Mouse (Mus musculus): ENCODE data around the gene Tenm2.
A peak's percentile ranks its signal among the peaks of the same experiment; 100 is the strongest.

The Tenm2 gene

GRCm38 (mm10) chr11:36452436-36452835, 783.3 kb downstream of the Tenm2 start:
- peak; percentile 6 for DNase-seq

GRCm38 (mm10) chr11:36446351-36446750, 789.4 kb downstream of the Tenm2 start:
- DNase-seq: no peak

- DNase-seq: no peak
Measured at GRCm38 (mm10) chr11:36443821-36444220, 791.9 kb downstream of the Tenm2 start.

DNA sequence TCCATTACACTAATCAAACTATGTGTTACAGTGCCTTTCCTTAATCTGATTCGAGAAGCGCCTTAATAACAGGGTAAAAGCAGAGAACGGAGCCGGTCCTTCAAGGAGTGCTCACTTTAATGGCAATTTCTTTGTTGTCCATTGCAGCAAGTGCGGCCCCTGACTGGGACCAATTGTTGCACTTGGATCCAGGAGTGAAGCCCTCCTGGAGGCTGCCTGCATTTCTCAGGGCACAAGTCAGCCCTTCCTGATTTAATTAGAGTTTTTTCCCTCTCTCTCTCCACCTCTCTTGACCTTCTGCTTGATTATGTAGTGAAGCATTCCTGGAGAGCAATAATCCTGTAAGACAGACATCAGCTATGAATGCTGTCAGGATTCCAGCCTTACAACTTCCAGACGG, 794.0 kb downstream of the Tenm2 start:
- no peak for DNase-seq

DNA sequence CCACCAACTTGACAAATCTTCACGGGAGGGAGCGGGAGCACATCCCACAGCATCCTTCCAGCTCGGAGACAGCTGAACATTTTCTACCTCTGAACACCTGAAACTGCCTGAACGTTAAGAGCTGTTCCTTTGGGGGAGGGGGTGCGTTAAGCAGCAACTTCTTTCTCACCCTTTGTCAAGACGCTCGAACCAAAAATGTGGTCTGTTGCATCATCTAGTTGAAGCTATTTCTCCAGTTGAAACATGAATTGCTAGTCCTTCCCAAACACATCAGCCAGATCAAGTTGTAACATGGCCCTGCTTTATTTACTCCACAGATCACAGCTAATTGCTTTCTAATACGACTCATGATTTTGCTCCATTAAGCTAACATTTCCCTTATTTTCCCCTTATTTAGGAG, 799.5 kb downstream of the Tenm2 start:
- no peak for DNase-seq

- DNase-seq: no peak
Measured at GRCm38 (mm10) chr11:36428947-36429346, 806.8 kb downstream of the Tenm2 start.

GRCm38 (mm10) chr11:36424959-36425358, 810.8 kb downstream of the Tenm2 start:
- DNase-seq: no peak

DNA sequence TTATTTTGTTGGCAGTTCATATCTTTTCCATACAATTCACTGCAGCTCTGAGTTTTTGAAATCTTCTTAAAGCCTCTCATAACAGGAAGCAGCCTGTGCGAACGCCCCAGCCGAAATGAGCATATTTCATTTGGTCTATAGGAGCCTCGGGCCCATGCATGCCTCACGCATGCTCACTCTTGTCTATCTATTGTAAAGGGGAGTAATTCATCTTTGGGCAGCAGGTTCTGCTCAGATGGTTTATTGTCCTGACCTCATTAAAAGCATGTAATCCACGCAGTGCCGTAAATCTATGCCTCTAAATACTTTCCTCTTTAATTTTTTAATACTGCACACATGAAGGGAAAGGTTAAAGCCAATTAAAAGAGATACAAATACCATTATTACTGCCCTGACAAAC, 815.7 kb downstream of the Tenm2 start:
- no peak for DNase-seq

GRCm38 (mm10) chr11:36415244-36415643, 820.5 kb downstream of the Tenm2 start:
- no peak for DNase-seq

DNA sequence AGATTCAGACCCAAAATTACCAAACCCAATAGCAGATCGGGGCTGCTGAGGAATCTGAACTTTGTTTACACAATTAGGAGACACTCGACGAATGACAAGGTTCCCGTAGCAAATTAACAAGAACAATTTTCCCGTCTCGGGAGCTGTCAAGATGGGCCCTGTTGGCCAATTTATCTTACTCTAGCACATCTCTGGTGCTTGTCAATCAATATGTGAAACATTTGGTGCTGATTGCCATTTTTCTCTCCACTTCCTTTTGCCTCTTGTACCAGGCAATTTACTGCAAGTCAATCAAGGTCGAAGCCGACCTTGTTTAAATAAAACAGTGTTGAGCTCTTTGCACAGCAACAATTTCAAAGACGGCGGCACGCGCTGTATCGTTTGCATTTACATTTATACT, 824.9 kb downstream of the Tenm2 start:
- DNase-seq: no peak

GRCm38 (mm10) chr11:36395803-36396710, 839.7 kb downstream of the Tenm2 start:
- DNase-seq: no peak

- no peak for DNase-seq
Measured at GRCm38 (mm10) chr11:36384696-36385095, 851.1 kb downstream of the Tenm2 start.

- DNase-seq: no peak
Measured at GRCm38 (mm10) chr11:36371814-36372213, 864.0 kb downstream of the Tenm2 start.

DNA sequence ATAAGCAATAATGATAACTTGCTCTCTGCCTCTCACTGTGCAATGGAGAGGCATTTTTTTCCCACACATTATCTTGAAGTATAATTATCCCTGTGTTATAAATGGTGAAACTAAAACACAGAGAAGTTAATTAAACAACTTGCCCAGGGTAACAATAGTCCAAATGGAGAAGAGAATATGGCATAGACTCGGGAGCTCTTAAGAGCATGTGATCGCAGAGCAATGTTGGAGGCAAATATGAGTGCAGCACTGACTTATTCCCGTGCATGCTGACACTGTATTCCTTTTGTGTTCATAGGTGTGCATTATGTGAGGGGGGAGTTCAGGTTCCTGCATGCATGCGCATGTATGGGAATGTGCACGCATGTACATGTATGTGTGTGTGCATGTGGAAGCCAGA, 870.7 kb downstream of the Tenm2 start:
- DNase-seq: no peak

DNA sequence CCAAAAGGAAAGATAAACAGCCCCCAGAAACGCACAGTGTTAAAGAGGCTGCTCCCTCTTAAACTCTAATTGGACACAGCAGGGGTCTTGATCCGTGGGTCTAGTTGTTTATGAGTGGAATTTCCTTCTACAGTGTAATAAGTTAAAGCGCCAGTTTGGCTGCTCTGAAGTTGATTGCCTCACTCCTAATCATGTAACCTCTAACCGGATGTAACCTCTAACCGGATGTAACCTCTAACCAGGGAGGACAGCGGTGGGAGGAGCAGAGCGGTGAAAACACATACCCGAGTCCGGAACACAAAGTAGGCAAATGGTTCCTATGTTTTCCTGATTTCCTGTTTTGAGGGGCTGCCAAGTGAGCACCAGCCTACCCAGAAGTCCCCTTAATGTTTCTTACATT, 871.3 kb downstream of the Tenm2 start:
- no peak for DNase-seq

DNA sequence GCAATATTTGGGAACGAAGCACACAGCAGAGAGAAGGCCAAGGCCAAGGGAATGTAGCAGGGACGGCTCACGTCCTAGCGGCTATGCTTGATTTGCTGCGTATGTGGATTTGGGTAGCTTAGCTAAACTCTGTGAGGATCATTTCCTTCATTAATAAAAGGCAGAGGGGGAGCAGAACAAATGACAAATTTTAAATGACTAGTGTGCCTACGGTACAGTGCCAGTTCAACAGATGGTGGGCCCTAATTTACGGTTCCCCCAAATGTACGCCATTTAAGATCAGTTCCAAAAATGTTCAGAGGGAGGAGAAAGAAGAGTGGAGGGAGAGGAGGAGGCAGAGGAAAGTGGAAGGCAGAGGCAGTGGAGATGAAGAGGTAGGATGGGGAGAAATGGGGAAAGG, 873.2 kb downstream of the Tenm2 start:
- no peak for DNase-seq

- no peak for DNase-seq
Measured at GRCm38 (mm10) chr11:36353252-36353651, 882.5 kb downstream of the Tenm2 start.

- DNase-seq: no peak
Measured at GRCm38 (mm10) chr11:36351752-36352151, 884.0 kb downstream of the Tenm2 start.

DNA sequence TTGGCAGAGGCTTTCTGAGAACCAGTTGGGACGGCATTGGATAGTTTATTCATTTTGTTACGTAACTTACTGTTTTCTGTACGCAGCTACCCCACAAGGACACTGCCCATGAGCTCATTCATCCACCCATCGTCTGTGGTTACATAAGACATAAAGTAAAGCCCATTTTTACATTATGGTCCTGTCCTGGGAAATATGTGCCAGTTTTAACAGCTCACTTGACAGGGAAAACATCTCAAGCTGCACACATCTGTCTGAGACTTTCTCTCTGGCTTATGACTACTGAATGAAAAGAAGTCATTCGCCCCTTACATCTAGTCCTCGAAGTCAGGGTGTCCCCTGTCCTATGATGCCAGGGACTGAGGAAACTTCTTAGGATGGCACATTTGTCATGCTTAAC, 884.4 kb downstream of the Tenm2 start:
- DNase-seq: no peak

GRCm38 (mm10) chr11:36350264-36350663, 885.5 kb downstream of the Tenm2 start:
- DNase-seq: no peak

DNA sequence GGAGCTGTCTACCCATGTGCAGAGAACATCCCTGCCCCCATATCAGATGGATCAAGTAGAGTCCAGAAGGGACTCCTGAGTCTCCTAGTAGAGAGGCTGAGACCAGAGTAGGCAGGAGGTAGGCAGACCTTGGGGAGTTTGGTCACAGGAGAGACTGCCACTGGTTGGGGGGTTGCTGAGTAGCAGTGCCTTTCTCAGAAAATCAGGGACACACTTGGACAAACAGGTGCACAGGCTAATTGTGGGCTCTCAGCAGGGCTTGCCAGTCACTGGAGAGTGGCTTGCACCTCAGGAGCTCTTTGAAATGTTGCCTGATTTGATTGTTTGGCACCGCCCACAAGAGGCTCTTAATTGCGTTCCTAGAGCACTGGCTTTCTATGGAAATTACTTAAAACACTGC, 885.9 kb downstream of the Tenm2 start:
- DNase-seq: no peak

DNA sequence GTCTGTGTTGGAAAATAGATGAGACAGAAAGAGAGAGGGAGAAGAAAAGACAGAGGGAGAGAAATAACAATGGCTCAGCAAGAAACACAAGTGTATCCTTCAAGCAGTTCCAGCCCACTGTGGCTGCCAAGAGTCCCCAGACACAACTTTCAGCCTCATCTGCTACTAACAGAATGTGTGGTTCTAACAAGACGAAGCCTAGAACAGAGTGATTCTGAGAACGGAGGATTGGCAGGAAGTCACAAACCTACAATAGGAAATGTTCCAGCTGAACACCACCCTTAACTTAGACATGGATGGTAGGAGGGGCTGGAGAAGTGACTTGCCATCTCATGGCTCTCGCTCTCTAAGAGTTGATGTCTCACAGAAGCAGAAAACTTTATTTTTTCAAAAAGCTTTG, 894.0 kb downstream of the Tenm2 start:
- no peak for DNase-seq

DNA sequence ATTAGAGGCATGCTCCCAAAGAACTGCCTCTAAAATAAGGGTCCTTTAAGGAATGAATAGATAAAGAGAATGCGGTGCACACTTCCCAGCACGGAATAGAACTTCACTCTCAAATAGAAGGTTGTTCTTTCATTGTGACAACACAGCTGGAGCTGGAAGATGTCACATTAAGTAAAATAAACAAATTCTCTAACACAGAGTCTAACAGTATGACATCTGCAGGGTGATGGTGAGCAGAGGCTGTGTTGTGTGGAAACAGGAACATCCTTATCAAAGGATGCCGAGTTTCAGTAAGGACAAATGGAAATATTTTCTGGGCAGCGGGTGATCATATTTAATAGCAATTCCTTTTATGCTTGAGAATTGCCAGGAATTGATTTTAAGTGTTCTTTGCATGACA, 897.3 kb downstream of the Tenm2 start:
- no peak for DNase-seq

DNA sequence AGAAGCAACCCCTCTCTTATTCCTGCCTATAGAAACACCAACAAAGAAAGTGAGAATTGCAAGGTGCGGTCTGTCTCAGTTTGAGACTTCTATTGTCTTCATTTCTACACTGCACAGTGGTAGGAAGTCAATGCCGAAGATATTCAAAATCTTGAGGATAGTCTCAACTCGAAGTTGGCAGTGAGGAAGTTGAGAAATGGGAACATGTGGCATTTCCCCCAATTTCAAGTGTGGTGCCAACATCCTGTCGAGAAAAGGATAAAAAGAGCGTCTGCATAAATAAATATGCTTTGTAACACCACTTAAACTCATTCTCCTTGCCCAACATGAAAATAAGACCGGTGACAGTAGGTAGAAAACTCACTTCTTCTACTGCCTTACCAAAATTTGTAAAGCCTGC, 898.7 kb downstream of the Tenm2 start:
- no peak for DNase-seq

DNA sequence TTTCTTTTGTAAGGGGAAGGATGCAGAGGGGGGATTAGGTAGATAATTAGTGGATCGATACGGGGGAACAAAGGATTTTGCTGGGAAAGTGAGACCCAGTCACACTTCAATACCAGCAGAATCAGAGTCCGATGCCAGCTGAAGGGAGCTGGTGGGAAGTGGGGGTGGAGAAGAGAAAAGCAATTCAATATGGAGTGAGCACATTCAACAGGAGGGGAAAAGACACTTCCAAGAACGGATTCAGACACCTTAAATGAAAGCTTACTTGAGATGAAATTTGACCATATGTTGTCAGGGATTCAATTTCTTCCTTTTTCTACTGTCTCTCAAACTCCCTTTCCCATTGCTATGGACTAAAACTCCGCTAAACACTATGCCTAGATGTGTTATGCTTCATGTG, 900.6 kb downstream of the Tenm2 start:
- DNase-seq: no peak

Data from lung, postnatal 36 days (tissue).